Mouse (Mus musculus): ENCODE results near the gene Fto.

DNA sequence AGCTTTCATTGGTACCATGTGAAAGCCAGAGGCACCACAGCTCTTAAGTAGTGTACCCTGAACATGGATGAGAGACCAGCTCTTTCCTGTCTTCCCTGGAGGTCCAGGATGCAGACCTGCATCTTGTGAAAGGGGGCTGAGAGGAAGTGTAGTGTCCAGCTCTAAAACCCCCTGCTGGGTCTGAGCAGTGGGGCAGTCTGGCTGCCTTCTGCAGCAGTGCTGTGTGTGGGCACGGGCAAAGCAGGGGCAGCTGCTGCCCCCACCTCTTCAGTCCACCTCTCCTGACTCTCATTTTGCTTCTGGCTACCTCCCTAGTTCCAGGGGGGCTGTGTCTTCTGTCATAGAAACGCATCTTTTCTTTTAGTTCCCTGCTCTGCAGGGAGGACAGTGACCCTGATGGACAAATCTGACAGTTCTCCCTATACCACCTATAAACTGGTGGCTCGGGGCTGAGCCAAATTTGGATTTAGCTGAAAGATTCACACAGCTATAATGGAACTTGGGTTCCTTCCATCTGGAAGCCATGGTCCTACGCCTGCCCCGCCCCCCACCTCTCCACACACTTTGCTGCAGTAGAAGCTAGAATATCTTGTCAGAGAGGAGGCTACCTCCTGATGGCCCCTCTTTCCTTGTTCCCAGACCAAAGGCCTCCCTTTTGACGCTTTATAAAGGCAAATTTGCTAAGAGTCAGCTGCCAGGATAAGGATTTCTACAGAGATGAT is 371.4 kb downstream of the Fto start:
- no peak for TF ChIP-seq CTCF (IDR thresholded peaks at IDR 0.05; ENCODE audit: borderline replicate concordance, insufficient read depth, low read depth, low read length)
- TF ChIP-seq POLR2A (IDR thresholded peaks at IDR 0.05; ENCODE audit: borderline replicate concordance, insufficient read depth, low read length): no peak
